ENCODE assay signal across 8 mouse cellular contexts in the genomic region with DNA sequence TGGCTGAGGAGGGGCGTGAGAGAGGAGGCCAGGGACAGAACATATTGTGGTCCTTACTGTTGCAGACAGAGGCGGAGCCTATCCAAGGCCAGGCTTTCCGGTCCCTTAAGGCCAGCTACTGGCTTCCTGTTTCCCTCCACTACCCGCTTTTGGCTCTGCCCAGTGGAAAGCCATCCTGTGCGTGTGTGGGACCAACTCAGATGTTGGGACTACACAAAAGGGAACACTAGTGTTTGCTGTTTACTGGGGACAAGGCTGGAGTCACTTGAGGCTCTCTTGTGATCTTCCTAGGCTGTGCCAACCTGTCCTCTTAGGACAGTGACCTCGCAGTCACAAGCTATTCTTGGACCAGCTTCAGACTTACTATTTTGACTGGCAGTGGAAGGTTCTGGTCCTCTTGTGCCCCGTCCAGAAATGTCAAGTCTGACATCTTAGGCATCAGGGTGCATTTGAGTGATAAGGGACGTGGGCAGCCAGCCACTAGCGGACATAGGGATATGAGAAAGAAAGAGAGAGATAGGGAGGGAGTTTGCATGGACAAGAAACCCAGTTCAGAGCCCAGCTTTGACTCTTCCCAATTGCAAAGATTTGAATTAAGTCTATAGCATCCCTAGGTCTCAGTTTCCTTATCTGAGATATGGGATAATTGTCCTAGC. TPM values are rescaled to one million over a fixed set of nuclear protein-coding genes. Genes with fewer than 3 reads are reported as not detected.
DNase-seq lines count a peak whose midpoint lies in the region; ATAC-seq lines count a peak whose summit lies in the region.

No protein-coding gene starts in this region.

- H3K4me2 ChIP-seq in forebrain, embryonic 14.5 days (ENCODE audit: low read length): no peak overlapping the region

- peak; percentile 72 for ATAC-seq in monocyte, adult 5-6 weeks (replicated peaks; ENCODE audit: insufficient number of reproducible peaks, low FRiP score, low TSS enrichment, poor library complexity, severe bottlenecking)
- no peak for ATAC-seq in forebrain, embryonic 14.5 days

- H3K27ac ChIP-seq in forebrain, embryonic 14.5 days (ENCODE audit: low read depth, low read length): no peak overlapping the region

- 84% methylated on average over 9 of the region's 9 CpGs for WGBS in forebrain, embryonic 14.5 days

- DNase-seq in right cerebral cortex, postnatal 10 days (ENCODE audit: low spot score in 2 of 2): peak; percentile 48 to 62
- DNase-seq in right cerebral cortex, adult 2 months (ENCODE audit: low spot score in 2 of 2): no peak
- peak; percentile 84 to 89 for DNase-seq in heart, adult 18-20 months
- peak; percentile 68 for DNase-seq in kidney, postnatal 14 days
- DNase-seq in forebrain, embryonic 14.5 days (ENCODE audit: low spot score): no peak
- no peak for DNase-seq in c-Kit-positive CD71-positive TER-119-positive erythroid progenitor cells, embryonic 14.5 days (ENCODE audit: low spot score)
- no peak for DNase-seq in cerebellum, postnatal 14 days

- H3K9me3 ChIP-seq in forebrain, embryonic 14.5 days (replicated peaks; ENCODE audit: control insufficient read depth, low read length): no peaks in the 10 kb centered on the region

- H3K4me1 ChIP-seq in forebrain, embryonic 14.5 days (ENCODE audit: control insufficient read depth, insufficient read depth, low read length): no peaks in the 10 kb centered on the region

- H3K27me3 ChIP-seq in forebrain, embryonic 14.5 days (replicated peaks; ENCODE audit: control insufficient read depth, insufficient read depth, low read length): no peaks in the 10 kb centered on the region

- no peak overlapping the region for H3K4me3 ChIP-seq in forebrain, embryonic 14.5 days (ENCODE audit: low read depth, low read length)

- H3K36me3 ChIP-seq in forebrain, embryonic 14.5 days (ENCODE audit: control insufficient read depth, insufficient read depth, low read length): peaks cover 50% of the 10 kb centered on the region

- H3K9ac ChIP-seq in forebrain, embryonic 14.5 days (ENCODE audit: low read length): no peak overlapping the region

RNA-seq across cellular contexts. Expression of gene Snrnp35, which starts 15.4 kb away (rescaled TPM):
- 10 to 100 TPM; 14.0 to 14.2 TPM for total RNA-seq in heart, adult 18-20 months (2021)
- 7.4 to 12.5 TPM (median 9.8 TPM) in 3 replicates for total RNA-seq in monocyte, adult 5-6 weeks (2017)
- 14.3 and 14.7 TPM in 2 replicates for polyA plus RNA-seq in forebrain, embryonic 14.5 days (2014; fragmentation: Nextera tagmentation; extraction: Ambion mirVana)

RNA-seq across cellular contexts. Expression of gene Rilpl2, which starts 20.2 kb away (rescaled TPM):
- total RNA-seq in heart, adult 18-20 months (2021): 1 to 10 TPM; 6.9 to 7.1 TPM
- total RNA-seq in monocyte, adult 5-6 weeks (2017): 47.8 to 86.1 TPM (median 71.4 TPM) in 3 replicates
- polyA plus RNA-seq in forebrain, embryonic 14.5 days (2014; fragmentation: Nextera tagmentation; extraction: Ambion mirVana): 29.4 and 31.7 TPM in 2 replicates

RNA-seq across cellular contexts. Expression of gene Rilpl1, which starts 32.8 kb away (rescaled TPM):
- total RNA-seq in heart, adult 18-20 months (2021): 100 to 1,000 TPM; 174 to 192 TPM
- 1.4 to 3.0 TPM in 2 of 3 replicates, not detected in the other for total RNA-seq in monocyte, adult 5-6 weeks (2017)
- polyA plus RNA-seq in forebrain, embryonic 14.5 days (2014; fragmentation: Nextera tagmentation; extraction: Ambion mirVana): 10.4 and 11.0 TPM in 2 replicates

RNA-seq across cellular contexts. Expression of gene Tmed2, which starts 42.1 kb away (rescaled TPM):
- 100 to 1,000 TPM; 173 to 185 TPM for total RNA-seq in heart, adult 18-20 months (2021)
- 574 to 1,047 TPM (median 1,041 TPM) in 3 replicates for total RNA-seq in monocyte, adult 5-6 weeks (2017)
- polyA plus RNA-seq in forebrain, embryonic 14.5 days (2014; fragmentation: Nextera tagmentation; extraction: Ambion mirVana): 416 and 423 TPM in 2 replicates

RNA-seq across cellular contexts. Expression of gene Ddx55, which starts 54.3 kb away (rescaled TPM):
- total RNA-seq in heart, adult 18-20 months (2021): 1 to 10 TPM; 4.8 to 5.2 TPM
- total RNA-seq in monocyte, adult 5-6 weeks (2017): 23.3 to 32.0 TPM (median 28.7 TPM) in 3 replicates
- polyA plus RNA-seq in forebrain, embryonic 14.5 days (2014; fragmentation: Nextera tagmentation; extraction: Ambion mirVana): 16.8 and 21.2 TPM in 2 replicates

Comparison
In these comparisons a context has a peak if more than half of its experiments do, and no peak if none do; other contexts are left out.
1. DNase-seq: peak in right cerebral cortex, postnatal 10 days (2 of 2), heart, adult 18-20 months (2 of 2) and kidney, postnatal 14 days (single experiment); none in right cerebral cortex, adult 2 months (0 of 2), forebrain, embryonic 14.5 days (single experiment), c-Kit-positive CD71-positive TER-119-positive erythroid progenitor cells, embryonic 14.5 days (single experiment) and cerebellum, postnatal 14 days (0 of 2).
2. RNA of gene Rilpl1, which starts 32.8 kb away (total RNA-seq): 174 to 192 TPM in heart, adult 18-20 months; 1.4 to 3.0 TPM in monocyte, adult 5-6 weeks; every median in the first group is over 10 times any median in the second.